Mouse (Mus musculus): Measurements from ENCODE around the gene Pfdn5. TPM values are rescaled to one million over a fixed set of nuclear protein-coding genes. Genes with fewer than 3 reads are reported as not detected.
A peak's percentile ranks its signal among the peaks of the same experiment; 100 is the strongest.
"Not testable (repeated sequence)": the region's sequence is repeated elsewhere in the genome, so short reads cannot be mapped to it uniquely, and the experiment has no call there.

The Pfdn5 gene
- polyA plus RNA-seq, 1 experiment from 2014 or later: 172 TPM

DNA sequence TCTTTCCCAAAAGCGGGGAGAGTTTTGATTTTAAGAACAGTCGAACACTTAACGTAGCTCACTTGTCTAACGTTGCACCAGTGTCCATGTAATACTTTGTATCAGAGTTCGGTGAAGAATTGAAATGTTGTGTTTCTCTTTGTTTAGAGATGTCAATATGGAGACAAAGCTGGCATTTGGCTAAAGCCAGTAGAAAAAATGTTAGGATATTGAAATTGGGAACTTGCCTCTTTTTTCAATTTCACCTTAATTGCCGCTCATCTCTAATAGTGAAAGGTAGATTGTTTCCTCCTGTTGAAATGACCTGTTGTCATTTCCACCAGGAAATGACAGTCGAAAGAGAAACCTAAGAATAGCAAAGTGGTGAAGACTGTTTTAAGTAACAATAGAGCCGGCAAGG lies 976 bp downstream of the Pfdn5 start:
- H3K36me3 ChIP-seq (replicated peaks; ENCODE audit: insufficient read depth, low read length): peaks cover 29% of the 10 kb centered on the region
- H3K4me3 ChIP-seq (ENCODE audit: low read depth, low read length): peak overlapping the region; percentile 83
- ATAC-seq (no peak), DNase-seq (no peak)
- TF ChIP-seq CTCF (IDR thresholded peaks at IDR 0.05; ENCODE audit: low read depth) (no peak), EP300 (IDR thresholded peaks at IDR 0.05; ENCODE audit: low read depth) (no peak)
- peak overlapping the region; percentile 79 for H3K4me2 ChIP-seq (ENCODE audit: low read depth, low read length)
- H3K27ac ChIP-seq (ENCODE audit: low read depth): no peak overlapping the region
- WGBS (ENCODE audit: insufficient replicate concordance): 47% methylated on average over 8 of the region's 8 CpGs
- H3K4me1 ChIP-seq (ENCODE audit: insufficient read depth): peaks cover 10% of the 10 kb centered on the region
- H3K9me3 ChIP-seq (ENCODE audit: low read length): no peaks in the 10 kb centered on the region
- H3K9ac ChIP-seq (replicated peaks): peak overlapping the region; percentile 82
- no peaks in the 10 kb centered on the region for H3K27me3 ChIP-seq (ENCODE audit: insufficient read depth, low read length)

DNA sequence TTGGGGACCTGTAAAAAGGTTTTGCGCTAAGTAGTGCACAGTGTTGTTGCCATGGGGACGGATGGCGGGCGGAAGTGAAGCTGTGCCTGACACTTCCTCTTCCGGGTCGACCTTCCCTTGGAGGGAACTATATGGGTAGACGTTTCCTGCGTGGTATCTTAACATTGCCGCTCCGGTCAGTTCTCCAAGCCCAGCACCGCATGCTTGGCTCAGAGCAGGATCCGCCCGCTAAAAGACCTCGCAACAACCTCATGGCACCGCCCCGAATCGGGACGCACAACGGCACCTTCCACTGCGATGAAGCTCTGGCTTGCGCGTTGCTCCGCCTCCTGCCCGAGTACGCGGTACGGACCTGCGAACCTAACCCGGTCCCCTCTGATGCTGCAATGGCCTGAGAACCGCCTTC lies 5.7 kb downstream of the Pfdn5 start, which contains the start of gene Myg1:
Myg1 (plus strand) TSS at position 100 of the 406 bp plus-strand sequence.
- Histone ChIP-seq H3K36me3 (replicated peaks; ENCODE audit: insufficient read depth, low read length) (peaks cover 41% of the 10 kb centered on the region), H3K27ac (ENCODE audit: low read depth) (peak within 1 kb of the TSS; percentile 70), H3K9me3 (ENCODE audit: low read length) (no peaks in the 10 kb centered on the region), H3K4me1 (ENCODE audit: insufficient read depth) (peaks cover 20% of the 10 kb centered on the region), H3K4me2 (ENCODE audit: low read depth, low read length) (peak within 1 kb of the TSS; percentile 98), H3K4me3 (ENCODE audit: low read depth, low read length) (peak within 1 kb of the TSS; percentile 86), H3K9ac (replicated peaks) (peak within 1 kb of the TSS; percentile 80), H3K27me3 (ENCODE audit: insufficient read depth, low read length) (no peaks in the 10 kb centered on the region)
- TF ChIP-seq CTCF (IDR thresholded peaks at IDR 0.05; ENCODE audit: low read depth) (no peak), EP300 (IDR thresholded peaks at IDR 0.05; ENCODE audit: low read depth) (no peak)
- under 1% methylated on average over 30 of the region's 30 CpGs for WGBS (ENCODE audit: insufficient replicate concordance)
- DNase-seq (peak; percentile 86), ATAC-seq (peak; percentile 94)

DNA sequence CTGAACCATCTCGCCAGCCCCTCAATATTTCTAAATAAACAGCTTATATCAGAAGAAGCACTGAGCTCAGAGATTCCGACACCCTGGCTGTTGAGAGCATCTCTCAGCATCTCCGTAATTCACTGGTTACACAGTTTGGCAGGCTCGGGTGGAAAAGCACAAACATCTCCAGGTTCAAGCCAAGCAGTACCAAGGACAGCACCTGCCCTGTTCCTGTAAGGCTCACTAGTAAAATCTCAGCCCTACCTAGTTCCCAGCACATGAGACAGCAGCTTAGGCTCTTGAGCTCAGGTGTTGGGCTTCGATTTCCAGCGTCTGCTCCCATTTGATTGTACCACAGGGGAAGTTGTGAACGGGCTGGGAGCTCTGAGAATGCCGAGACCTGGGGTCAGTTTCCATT lies 9.3 kb downstream of the Pfdn5 start:
- Histone ChIP-seq H3K9ac (replicated peaks) (no peak overlapping the region), H3K27ac (ENCODE audit: low read depth) (no peak overlapping the region), H3K4me1 (ENCODE audit: insufficient read depth) (peaks cover 15% of the 10 kb centered on the region), H3K36me3 (replicated peaks; ENCODE audit: insufficient read depth, low read length) (peaks cover 58% of the 10 kb centered on the region), H3K27me3 (ENCODE audit: insufficient read depth, low read length) (no peaks in the 10 kb centered on the region), H3K4me3 (ENCODE audit: low read depth, low read length) (no peak overlapping the region), H3K4me2 (ENCODE audit: low read depth, low read length) (no peak overlapping the region), H3K9me3 (ENCODE audit: low read length) (no peaks in the 10 kb centered on the region)
- 82% methylated on average over 8 of the region's 8 CpGs for WGBS (ENCODE audit: insufficient replicate concordance)
- DNase-seq: no peak
- TF ChIP-seq EP300 (IDR thresholded peaks at IDR 0.05; ENCODE audit: low read depth) (no peak), CTCF (IDR thresholded peaks at IDR 0.05; ENCODE audit: low read depth) (no peak)
- ATAC-seq: no peak

DNA sequence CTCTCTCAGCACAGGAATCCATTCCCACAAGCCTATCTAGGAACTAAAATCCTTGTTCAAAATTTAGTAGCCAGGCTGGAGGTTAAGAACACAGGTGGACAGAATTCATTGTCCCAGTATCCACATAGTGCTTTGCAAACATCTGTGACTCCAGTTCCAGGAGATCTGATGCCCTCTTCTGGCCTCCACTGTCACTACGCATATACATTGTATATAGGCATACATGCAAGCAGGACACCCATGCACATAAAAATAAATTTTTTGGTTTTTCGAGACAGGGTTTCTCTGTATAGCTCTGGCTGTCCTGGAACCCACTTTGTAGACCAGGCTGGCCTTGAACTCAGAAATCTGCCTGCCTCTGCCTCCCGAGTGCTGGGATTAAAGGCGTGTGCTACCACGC lies 10.0 kb downstream of the Pfdn5 start:
- not testable (repeated sequence) for H3K4me3 ChIP-seq (ENCODE audit: low read depth, low read length); ATAC-seq; H3K27ac ChIP-seq (ENCODE audit: low read depth); H3K9ac ChIP-seq (replicated peaks); DNase-seq; H3K9me3 ChIP-seq (ENCODE audit: low read length); H3K4me2 ChIP-seq (ENCODE audit: low read depth, low read length); H3K27me3 ChIP-seq (ENCODE audit: insufficient read depth, low read length)
- WGBS (ENCODE audit: insufficient replicate concordance): 79% methylated on average over 5 of the region's 5 CpGs
- peaks cover 56% of the 10 kb centered on the region for H3K36me3 ChIP-seq (replicated peaks; ENCODE audit: insufficient read depth, low read length)
- peak; percentile 56 for TF ChIP-seq CTCF (IDR thresholded peaks at IDR 0.05; ENCODE audit: low read depth)
- H3K4me1 ChIP-seq (ENCODE audit: insufficient read depth): peaks cover 15% of the 10 kb centered on the region

DNA sequence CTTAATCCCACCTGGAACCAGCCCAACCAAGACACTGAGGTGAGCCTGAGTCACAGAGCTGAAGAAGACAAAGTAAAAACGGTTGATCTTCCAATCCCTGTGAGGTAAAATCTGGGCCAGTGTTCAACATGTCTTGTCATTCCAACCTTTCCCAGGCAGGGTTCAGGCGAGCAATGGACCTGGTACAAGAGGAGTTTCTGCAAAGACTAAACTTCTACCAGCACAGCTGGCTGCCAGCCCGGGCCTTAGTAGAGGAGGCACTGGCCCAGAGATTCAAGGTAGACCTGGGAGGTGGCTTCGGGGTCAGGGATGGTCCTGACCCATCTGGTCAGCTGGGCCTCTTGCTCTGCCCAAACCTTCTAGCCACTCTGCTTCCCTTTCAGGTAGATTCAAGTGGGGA lies 11.0 kb downstream of the Pfdn5 start:
- H3K4me1 ChIP-seq (ENCODE audit: insufficient read depth): peaks cover 10% of the 10 kb centered on the region
- WGBS (ENCODE audit: insufficient replicate concordance): 80% methylated on average over 4 of the region's 4 CpGs
- H3K4me2 ChIP-seq (ENCODE audit: low read depth, low read length): no peak overlapping the region
- ATAC-seq (no peak), DNase-seq (no peak)
- H3K27ac ChIP-seq (ENCODE audit: low read depth): no peak overlapping the region
- no peaks in the 10 kb centered on the region for H3K27me3 ChIP-seq (ENCODE audit: insufficient read depth, low read length)
- H3K9me3 ChIP-seq (ENCODE audit: low read length): no peaks in the 10 kb centered on the region
- H3K36me3 ChIP-seq (replicated peaks; ENCODE audit: insufficient read depth, low read length): peaks cover 56% of the 10 kb centered on the region
- H3K9ac ChIP-seq (replicated peaks): no peak overlapping the region
- no peak overlapping the region for H3K4me3 ChIP-seq (ENCODE audit: low read depth, low read length)
- TF ChIP-seq CTCF (IDR thresholded peaks at IDR 0.05; ENCODE audit: low read depth): no peak
- TF ChIP-seq EP300 (IDR thresholded peaks at IDR 0.05; ENCODE audit: low read depth): no peak

DNA sequence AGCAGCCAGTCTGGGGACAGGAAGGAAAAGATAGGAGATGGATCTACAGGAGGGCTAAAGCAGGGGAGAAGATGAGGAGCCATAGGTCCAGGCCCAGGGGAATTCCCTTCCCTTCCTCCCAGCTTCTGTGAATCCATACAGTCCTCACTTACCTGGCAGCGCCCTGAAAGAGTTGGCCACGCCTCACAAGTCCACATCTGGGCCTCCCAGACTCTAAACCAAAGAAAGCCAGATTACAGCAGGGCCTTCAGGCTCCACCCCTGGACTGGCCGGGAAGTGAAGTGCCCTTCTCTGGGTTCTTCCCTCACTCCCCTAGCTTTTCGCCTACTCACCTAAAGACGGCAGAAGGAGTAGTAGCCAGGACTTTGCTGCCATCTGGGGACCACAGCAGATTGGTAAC lies 13.7 kb downstream of the Pfdn5 start:
- no peaks in the 10 kb centered on the region for H3K4me1 ChIP-seq (ENCODE audit: insufficient read depth)
- no peak overlapping the region for H3K9ac ChIP-seq (replicated peaks)
- TF ChIP-seq CTCF (IDR thresholded peaks at IDR 0.05; ENCODE audit: low read depth): no peak
- no peak for TF ChIP-seq EP300 (IDR thresholded peaks at IDR 0.05; ENCODE audit: low read depth)
- DNase-seq (no peak), ATAC-seq (no peak)
- H3K4me2 ChIP-seq (ENCODE audit: low read depth, low read length): no peak overlapping the region
- peaks cover 45% of the 10 kb centered on the region for H3K36me3 ChIP-seq (replicated peaks; ENCODE audit: insufficient read depth, low read length)
- 65% methylated on average over 5 of the region's 5 CpGs for WGBS (ENCODE audit: insufficient replicate concordance)
- no peak overlapping the region for H3K4me3 ChIP-seq (ENCODE audit: low read depth, low read length)
- no peaks in the 10 kb centered on the region for H3K9me3 ChIP-seq (ENCODE audit: low read length)
- no peaks in the 10 kb centered on the region for H3K27me3 ChIP-seq (ENCODE audit: insufficient read depth, low read length)
- no peak overlapping the region for H3K27ac ChIP-seq (ENCODE audit: low read depth)

DNA sequence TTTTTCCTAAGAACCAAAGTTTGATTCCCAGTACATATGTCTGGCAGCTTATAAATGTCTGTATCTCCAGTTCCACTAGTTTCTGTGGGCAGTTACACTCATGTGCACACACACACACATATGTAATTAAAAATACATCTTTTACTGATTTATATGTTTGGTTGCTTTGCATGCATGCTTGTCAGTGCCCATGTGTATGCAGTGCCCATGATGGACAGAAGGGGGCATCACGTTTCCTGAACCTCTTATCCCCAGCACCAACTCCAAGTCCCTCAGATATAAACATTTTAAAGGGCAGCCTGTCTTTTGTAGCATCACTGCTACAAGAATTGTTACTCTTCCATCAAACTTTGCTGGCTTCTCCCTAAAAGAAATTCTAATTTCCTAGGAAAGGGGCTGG lies 15.7 kb downstream of the Pfdn5 start:
- Histone ChIP-seq H3K9ac (replicated peaks) (no peak overlapping the region), H3K36me3 (replicated peaks; ENCODE audit: insufficient read depth, low read length) (peaks cover 45% of the 10 kb centered on the region), H3K4me3 (ENCODE audit: low read depth, low read length) (no peak overlapping the region), H3K9me3 (ENCODE audit: low read length) (no peaks in the 10 kb centered on the region), H3K4me2 (ENCODE audit: low read depth, low read length) (no peak overlapping the region), H3K27ac (ENCODE audit: low read depth) (no peak overlapping the region), H3K27me3 (ENCODE audit: insufficient read depth, low read length) (no peaks in the 10 kb centered on the region), H3K4me1 (ENCODE audit: insufficient read depth) (no peaks in the 10 kb centered on the region)
- TF ChIP-seq EP300 (IDR thresholded peaks at IDR 0.05; ENCODE audit: low read depth) (no peak), CTCF (IDR thresholded peaks at IDR 0.05; ENCODE audit: low read depth) (peak; percentile 78)
- ATAC-seq (no peak), DNase-seq (peak; percentile 63)
- 6% methylated on average over 1 of the region's 1 CpGs for WGBS (ENCODE audit: insufficient replicate concordance)
